Mouse (Mus musculus): Measurements from ENCODE around the gene Gm21992. TPM values are rescaled to one million over a fixed set of nuclear protein-coding genes. Genes with fewer than 3 reads are reported as not detected.
A peak's percentile ranks its signal among the peaks of the same experiment; 100 is the strongest.

Gm21992 gene
- total RNA-seq, 2 experiments from 2014 or later = 8.9 to 9.4 TPM

GRCm38 (mm10) chr19:4711601-4712155 lies 99.7 kb downstream of the Gm21992 start:
- DNase-seq = no peak

- no peak for DNase-seq
Observed at GRCm38 (mm10) chr19:4711098-4711600, 100.3 kb downstream of the Gm21992 start, which contains the start of gene Sptbn2. Gene Sptbn2 (plus strand): TSS chr19:4711167.

GRCm38 (mm10) chr19:4708765-4709164 lies 102.6 kb downstream of the Gm21992 start:
- DNase-seq = no peak

- DNase-seq = no peak
Observed at GRCm38 (mm10) chr19:4701221-4701620, 110.2 kb downstream of the Gm21992 start.

- DNase-seq = no peak
Observed at GRCm38 (mm10) chr19:4700656-4701055, 110.8 kb downstream of the Gm21992 start.

GRCm38 (mm10) chr19:4699821-4700220 lies 111.6 kb downstream of the Gm21992 start:
- DNase-seq = no peak

GRCm38 (mm10) chr19:4698856-4699255 lies 112.6 kb downstream of the Gm21992 start:
- DNase-seq = no peak

- DNase-seq = peak; percentile 67
Observed at GRCm38 (mm10) chr19:4698205-4698677, 113.2 kb downstream of the Gm21992 start, which contains the start of gene Gm960. Gene Gm960 (minus strand): TSS chr19:4698668.

GRCm38 (mm10) chr19:4697721-4698120 lies 113.7 kb downstream of the Gm21992 start:
- no peak for DNase-seq

GRCm38 (mm10) chr19:4697121-4697520 lies 114.3 kb downstream of the Gm21992 start:
- no peak for DNase-seq

- DNase-seq = no peak
Observed at GRCm38 (mm10) chr19:4694346-4694745, 117.1 kb downstream of the Gm21992 start.

Other genes starting within 250 kb of the Gm21992 start
- gene Lrfn4, start 195.9 kb downstream of the Gm21992 start, total RNA-seq (2021) = 1 to 10 TPM; 1.4 to 1.5 TPM
- gene Rce1, start 186.0 kb downstream of the Gm21992 start, total RNA-seq (2021) = 1 to 10 TPM; 3.9 to 6.5 TPM
- gene Gm960, start 112.9 kb downstream of the Gm21992 start, total RNA-seq (2021) = not detected
- under 1 TPM; 0.08 to 0.31 TPM for gene Sptbn2, start 100.4 kb downstream of the Gm21992 start, total RNA-seq (2021)
- gene Rbm4b, start 55.1 kb downstream of the Gm21992 start, total RNA-seq (2021) = 1 to 10 TPM; 1.9 to 2.1 TPM
- gene Rbm4, start 17.7 kb downstream of the Gm21992 start, total RNA-seq (2021) = 10 to 100 TPM; 27.9 to 31.1 TPM
- gene Rbm14, start within 50 bp of the Gm21992 start, total RNA-seq (2021) = 10 to 100 TPM; 11.1 to 11.2 TPM
- gene Ccs, start 27.7 kb upstream of the Gm21992 start, total RNA-seq (2021) = 10 to 100 TPM; 26.3 to 27.1 TPM
- not detected for gene Ccdc87, start 27.8 kb upstream of the Gm21992 start, total RNA-seq (2021)
- 10 to 100 TPM; 28.4 to 41.6 TPM for gene Ctsf, start 43.5 kb upstream of the Gm21992 start, total RNA-seq (2021)
- gene Actn3, start 66.3 kb upstream of the Gm21992 start, total RNA-seq (2021) = 1,000 to 10,000 TPM; 7,181 to 7,860 TPM
- 1 to 10 TPM; 2.4 to 2.8 TPM for gene Zdhhc24, start 67.1 kb upstream of the Gm21992 start, total RNA-seq (2021)
- gene Bbs1, start 95.0 kb upstream of the Gm21992 start, total RNA-seq (2021) = 1 to 10 TPM; 1.6 to 2.6 TPM
- 10 to 100 TPM; 15.6 to 23.4 TPM for gene Dpp3, start 116.7 kb upstream of the Gm21992 start, total RNA-seq (2021)
- 1 to 10 TPM in 1 of 2 experiments, under 1 TPM in 1; 0.87 to 1.2 TPM for gene Peli3, start 131.5 kb upstream of the Gm21992 start, total RNA-seq (2021)
- gene Mrpl11, start 150.5 kb upstream of the Gm21992 start, total RNA-seq (2021) = 10 to 100 TPM; 57.6 to 59.6 TPM
- not detected for gene Npas4, start 178.7 kb upstream of the Gm21992 start, total RNA-seq (2021)
- 10 to 100 TPM in 1 of 2 experiments, 1 to 10 TPM in 1; 7.9 to 11.6 TPM for gene Slc29a2, start 212.2 kb upstream of the Gm21992 start, total RNA-seq (2021)
- 10 to 100 TPM; 17.9 to 20.1 TPM for gene B4gat1, start 227.2 kb upstream of the Gm21992 start, total RNA-seq (2021)
- 1 to 10 TPM in 1 of 2 experiments, under 1 TPM in 1; 0.26 to 1.4 TPM for gene AC124502.3, start 227.3 kb upstream of the Gm21992 start, total RNA-seq (2021)
- gene Brms1, start 229.7 kb upstream of the Gm21992 start, total RNA-seq (2021) = 10 to 100 TPM; 11.6 to 12.6 TPM
- 1 to 10 TPM; 1.3 to 2.1 TPM for gene Rin1, start 238.9 kb upstream of the Gm21992 start, total RNA-seq (2021)